Mouse (Mus musculus) liver, embryonic 16.5 days (tissue): ENCODE results near the gene Matk. TPM values are rescaled to one million over a fixed set of nuclear protein-coding genes. Genes with fewer than 3 reads are reported as not detected.

Source experiments
- ATAC-seq: fragments of 200-750 bp; cut with Nextera tagmentation; 2 replicates; pipeline ENCODE4 v1.8.0; 2017; ENCODE audit warnings: low read depth, mild to moderate bottlenecking, moderate number of reproducible peaks, moderate library complexity
- H3K27ac ChIP-seq: fragments of 300-500 bp; sonication (generic); 2 replicates; pipeline ENCODE4 v1.5.1; 2014; ENCODE audit warnings: mild to moderate bottlenecking, low read length
- H3K27me3 ChIP-seq: fragments of 300-500 bp; sonication (generic); 2 replicates; pipeline ENCODE4 v1.6.1; 2014; ENCODE audit warnings: low read depth, low read length, mixed read lengths; ENCODE audit not compliant: control insufficient read depth, insufficient read depth
- H3K36me3 ChIP-seq: fragments of 300-500 bp; sonication (generic); 2 replicates; pipeline ENCODE4 v1.6.1; 2014; ENCODE audit warnings: mild to moderate bottlenecking; ENCODE audit not compliant: control insufficient read depth, insufficient read depth
- H3K4me1 ChIP-seq: fragments of 300-500 bp; sonication (generic); 2 replicates; pipeline ENCODE4 v1.6.1; 2014; ENCODE audit warnings: low read depth, low read length, mixed read lengths; ENCODE audit not compliant: control insufficient read depth
- H3K4me2 ChIP-seq: fragments of 300-500 bp; sonication (generic); 2 replicates; pipeline ENCODE4 v1.6.1; 2014; ENCODE audit warnings: low read depth, low read length, mixed read lengths
- H3K4me3 ChIP-seq: fragments of 300-500 bp; sonication (generic); 2 replicates; pipeline ENCODE4 v1.5.1; 2014; ENCODE audit warnings: low read depth, mild to moderate bottlenecking, low read length
- H3K9ac ChIP-seq: fragments of 300-500 bp; sonication (generic); 2 replicates; pipeline ENCODE4 v1.6.1; 2014; ENCODE audit warnings: low read depth, low read length
- H3K9me3 ChIP-seq: fragments of 300-500 bp; sonication (generic); replicated peaks from 2 replicates; pipeline ENCODE4 v1.6.1; 2016; ENCODE audit warnings: low read length; ENCODE audit not compliant: control insufficient read depth
- WGBS: fragments of 180-500 bp; shearing (Covaris S2); extraction: QIAGEN DNeasy Blood & Tissue Kit; methylation state at CpG from one replicate; pipeline ENCODE4 v1.1.7; 2014; ENCODE audit not compliant: insufficient replicate concordance; 5-methylcytosine and 5-hydroxymethylcytosine counted together
- polyA plus RNA-seq: library from polyadenylated mRNA; unstranded; fragments of >200 nt; fragmentation: Nextera tagmentation; extraction: Ambion mirVana; gene quantifications from 2 replicates; pipeline ENCODE4 v1.2.1, GENCODE M21; 2015

Gene Matk
- polyA plus RNA-seq, 1 experiment from 2014 or later, result 1.8 TPM

DNA sequence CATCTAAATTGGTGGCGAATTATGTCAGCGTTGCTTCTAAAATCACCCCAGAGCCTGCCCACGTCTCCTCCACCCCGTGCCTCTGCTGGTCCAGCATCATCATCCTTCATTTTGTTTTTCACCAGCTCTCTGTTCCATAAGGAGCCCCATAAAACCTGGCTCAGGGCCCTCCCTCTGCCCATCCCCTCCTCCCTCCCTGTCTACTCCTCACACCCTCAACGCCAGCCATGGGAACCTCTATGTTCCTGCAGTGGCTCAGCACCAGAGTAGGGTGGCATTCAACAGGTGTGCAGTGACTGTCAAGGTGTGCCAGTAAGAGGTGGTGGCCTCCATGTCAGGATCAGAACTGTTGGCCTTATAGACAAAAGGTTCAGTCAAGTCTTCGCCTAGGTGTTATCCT lies 42.5 kb downstream of the Matk start:
- WGBS, result 72% methylated on average over 6 of the region's 6 CpGs
- Histone ChIP-seq H3K4me2 (no peak overlapping the region), H3K4me1 (peaks cover 84% of the 10 kb centered on the region), H3K36me3 (no peaks in the 10 kb centered on the region), H3K4me3 (no peak overlapping the region), H3K9ac (no peak overlapping the region), H3K27me3 (no peaks in the 10 kb centered on the region), H3K27ac (no peak overlapping the region), H3K9me3 (no peaks in the 10 kb centered on the region)
- ATAC-seq, result no peak

DNA sequence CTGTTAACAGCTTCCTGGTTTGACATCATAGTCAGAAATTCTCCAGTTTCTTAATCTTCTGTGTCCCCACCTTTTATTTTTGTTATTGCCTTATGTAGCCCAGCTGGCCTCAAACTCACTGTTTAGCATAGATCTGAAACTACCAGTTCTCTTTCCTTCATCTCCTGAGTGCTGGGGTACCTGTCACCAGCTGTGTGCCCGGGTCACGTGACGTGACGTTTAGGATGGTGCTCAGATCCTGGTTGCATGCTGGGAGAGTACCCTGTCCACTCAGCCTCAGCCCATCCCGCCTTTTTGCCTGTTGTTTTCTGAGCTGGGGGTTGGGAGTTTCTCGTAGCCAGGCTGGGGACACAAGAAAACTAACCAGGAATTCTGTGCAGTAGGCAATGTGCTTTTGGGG lies 44.5 kb downstream of the Matk start:
- Histone ChIP-seq H3K4me3 (no peak overlapping the region), H3K36me3 (no peaks in the 10 kb centered on the region), H3K27ac (peak overlapping the region; percentile 90), H3K4me1 (peaks cover 89% of the 10 kb centered on the region), H3K9me3 (no peaks in the 10 kb centered on the region), H3K4me2 (0 out of 2 replicates have a peak overlapping the region, but pooled peaks have one; percentile 18), H3K27me3 (no peaks in the 10 kb centered on the region), H3K9ac (peak overlapping the region; percentile 40; the same call in 1 of the 2 replicates)
- no peak for ATAC-seq
- 57% methylated on average over 6 of the region's 6 CpGs for WGBS

DNA sequence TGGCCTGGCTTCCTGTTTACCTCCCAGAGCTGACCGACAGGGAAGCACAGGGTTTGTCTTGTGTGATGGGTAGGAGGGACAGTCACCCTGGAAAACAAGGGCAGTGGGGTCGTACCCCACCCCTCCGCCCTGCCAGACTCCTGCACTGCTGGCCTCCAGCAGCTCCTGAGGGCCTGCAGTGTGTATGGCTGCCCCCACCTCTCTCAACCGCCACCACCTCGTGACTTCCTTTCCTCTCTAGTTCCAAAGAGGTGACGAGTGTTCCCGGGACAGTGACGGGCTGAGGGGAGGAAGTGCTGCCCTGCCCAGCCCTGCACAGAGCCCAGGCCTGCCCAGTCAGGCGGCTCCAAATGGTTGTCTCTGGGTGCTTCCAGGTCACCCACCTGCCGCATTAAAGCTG lies 45.1 kb downstream of the Matk start:
- H3K27ac ChIP-seq, result peak overlapping the region; percentile 90
- 22% methylated on average over 10 of the region's 10 CpGs for WGBS
- H3K27me3 ChIP-seq, result no peaks in the 10 kb centered on the region
- H3K36me3 ChIP-seq, result no peaks in the 10 kb centered on the region
- ATAC-seq, result peak; percentile 25
- H3K9me3 ChIP-seq, result no peaks in the 10 kb centered on the region
- H3K4me2 ChIP-seq, result peak overlapping the region; percentile 18; the same call in 1 of the 2 replicates
- peak overlapping the region; percentile 40 for H3K9ac ChIP-seq
- peaks cover 93% of the 10 kb centered on the region for H3K4me1 ChIP-seq
- no peak overlapping the region for H3K4me3 ChIP-seq

DNA sequence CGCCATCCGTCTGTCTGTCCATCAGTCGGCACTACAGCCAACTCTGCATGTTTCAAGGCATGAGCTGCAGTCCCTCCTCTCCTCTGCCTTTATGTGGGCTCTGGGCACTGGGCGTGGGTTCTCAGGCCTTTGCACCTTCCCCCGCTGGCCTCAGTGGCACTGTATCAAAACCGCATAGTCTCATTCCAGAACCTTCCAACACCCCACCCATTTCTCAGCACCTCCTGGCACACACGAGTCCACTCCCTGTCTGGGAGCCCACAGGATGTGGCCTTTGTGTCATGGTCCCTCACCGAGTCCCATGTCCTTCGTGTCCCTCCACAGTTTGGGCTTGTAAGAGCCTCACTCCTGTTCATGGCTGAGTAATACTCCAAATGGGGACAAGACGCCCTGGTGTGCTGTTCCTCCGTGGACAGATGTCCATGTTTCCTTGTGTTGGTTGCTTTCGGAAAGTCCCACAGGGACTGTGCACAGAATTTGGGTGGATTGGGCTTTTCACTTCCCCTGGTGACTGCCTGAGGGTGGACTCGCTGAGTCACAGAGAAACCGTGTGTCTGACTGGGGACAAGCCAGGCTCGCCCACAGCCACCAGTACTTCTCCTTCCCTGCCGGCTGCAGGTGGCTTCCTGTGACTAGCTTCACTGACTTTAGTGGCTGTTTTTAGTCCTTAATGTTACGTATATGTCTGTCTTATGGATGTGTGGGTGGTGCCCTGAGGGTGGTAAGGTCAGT lies 45.8 kb downstream of the Matk start:
- Histone ChIP-seq H3K27me3 (no peaks in the 10 kb centered on the region), H3K9ac (peak overlapping the region; percentile 5; the same call in 1 of the 2 replicates), H3K4me2 (no peak overlapping the region), H3K4me1 (peaks cover 97% of the 10 kb centered on the region), H3K27ac (peak overlapping the region; percentile 90), H3K4me3 (no peak overlapping the region), H3K36me3 (no peaks in the 10 kb centered on the region), H3K9me3 (no peaks in the 10 kb centered on the region)
- WGBS, result 68% methylated on average over 17 of the region's 17 CpGs
- ATAC-seq, result no peak

DNA sequence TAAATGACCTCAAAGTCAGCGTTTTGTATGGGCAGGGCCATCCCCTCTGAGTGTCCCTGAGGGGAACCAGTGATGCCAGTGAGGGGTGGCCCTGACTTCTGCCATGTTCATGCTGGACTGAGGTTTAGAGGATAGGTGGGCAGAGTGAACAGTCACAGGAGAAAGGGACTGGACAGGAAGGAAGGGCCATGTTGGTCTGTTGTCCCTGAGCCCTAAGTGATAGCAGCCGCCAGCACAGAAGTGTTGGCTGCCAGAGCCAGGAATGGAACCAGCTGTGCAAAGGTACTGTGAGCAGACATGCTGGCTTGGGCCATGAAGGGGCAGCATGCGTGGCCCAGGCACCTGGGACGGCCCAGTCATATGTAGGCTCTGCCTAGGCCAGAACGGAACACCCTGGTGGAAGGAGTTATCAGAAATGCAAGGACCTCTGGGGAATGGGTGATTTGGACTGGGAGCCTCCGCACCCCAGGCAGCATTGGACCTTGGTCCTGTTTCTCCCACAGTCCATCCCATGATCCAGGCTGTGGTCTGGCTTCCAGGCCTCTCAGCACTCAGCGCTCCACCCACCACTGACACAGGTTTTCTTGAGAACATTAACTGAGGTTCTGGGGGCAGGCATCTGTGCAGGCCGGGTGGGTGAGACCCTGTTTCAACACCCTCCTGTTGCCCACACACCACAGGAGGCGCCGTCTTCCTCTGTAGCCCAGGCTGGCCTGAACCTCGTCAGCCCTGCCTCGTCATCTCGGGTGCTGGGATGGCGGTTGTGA lies 47.0 kb downstream of the Matk start:
- H3K4me3 ChIP-seq, result no peak overlapping the region
- peak overlapping the region; percentile 18 for H3K4me2 ChIP-seq
- H3K27me3 ChIP-seq, result no peaks in the 10 kb centered on the region
- H3K4me1 ChIP-seq, result peaks cover 96% of the 10 kb centered on the region
- WGBS, result 62% methylated on average over 14 of the region's 14 CpGs
- H3K9me3 ChIP-seq, result no peaks in the 10 kb centered on the region
- H3K9ac ChIP-seq, result peak overlapping the region; percentile 25; the same call in 1 of the 2 replicates
- peak; percentile 10; the same call in 1 of the 2 replicates for ATAC-seq
- H3K27ac ChIP-seq, result peak overlapping the region; percentile 90
- no peaks in the 10 kb centered on the region for H3K36me3 ChIP-seq

DNA sequence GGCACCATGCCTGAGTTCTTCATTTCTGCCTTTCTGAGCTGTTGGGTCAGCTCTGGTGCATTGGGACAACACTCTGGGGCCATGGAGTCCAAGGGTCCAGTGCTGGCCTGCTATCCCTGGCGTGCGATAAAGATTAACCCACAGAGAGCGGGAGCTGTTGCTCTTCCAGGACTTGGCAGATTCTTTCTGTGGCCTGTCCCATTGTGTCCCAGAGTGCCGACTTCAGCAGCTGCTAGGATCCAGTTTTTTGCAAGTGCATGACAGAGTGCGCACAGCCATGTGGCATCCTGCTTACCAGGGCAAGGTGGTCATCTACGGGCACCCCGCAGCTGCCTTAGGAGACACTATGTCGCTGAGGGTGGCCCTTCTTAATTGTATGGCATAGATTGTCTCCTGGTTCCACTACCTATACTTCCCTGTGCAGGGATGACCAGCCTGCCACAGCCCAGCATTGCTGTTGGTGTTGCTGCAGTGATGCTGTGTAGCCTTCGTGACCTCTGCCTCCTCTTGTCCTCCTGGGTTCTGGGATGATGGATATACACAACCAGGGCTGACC lies 47.7 kb downstream of the Matk start:
- peak; percentile 66 for ATAC-seq
- H3K27me3 ChIP-seq, result no peaks in the 10 kb centered on the region

DNA sequence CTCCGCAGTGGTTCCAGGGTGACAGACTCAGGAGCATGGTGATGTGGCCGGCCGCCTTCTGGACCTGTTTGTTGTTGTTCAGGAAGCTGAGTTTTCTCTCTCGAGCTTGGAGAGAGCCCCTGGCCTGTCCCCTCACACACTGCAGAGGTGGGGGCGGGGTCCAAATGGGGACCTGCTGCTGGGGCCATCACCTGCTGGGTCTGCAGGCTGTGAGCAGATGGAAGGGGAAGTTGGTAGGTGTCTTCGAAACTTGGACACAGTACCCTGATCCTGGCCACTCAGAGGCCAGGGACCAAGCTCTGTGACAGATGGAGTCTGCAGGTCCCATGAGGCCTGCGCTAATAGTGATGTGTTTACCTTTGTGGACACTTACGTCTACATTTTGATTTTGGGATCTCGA lies 48.6 kb downstream of the Matk start:
- H3K36me3 ChIP-seq, result peaks cover 7% of the 10 kb centered on the region
- peaks cover 85% of the 10 kb centered on the region for H3K4me1 ChIP-seq
- no peak for ATAC-seq
- no peak overlapping the region for H3K4me3 ChIP-seq
- 64% methylated on average over 9 of the region's 9 CpGs for WGBS
- H3K27me3 ChIP-seq, result no peaks in the 10 kb centered on the region
- no peak overlapping the region for H3K4me2 ChIP-seq
- H3K27ac ChIP-seq, result peak overlapping the region; percentile 45
- no peak overlapping the region for H3K9ac ChIP-seq
- H3K9me3 ChIP-seq, result no peaks in the 10 kb centered on the region

More for the DNA sequence above, 47.7 kb downstream of the Matk start:
- WGBS, result 72% methylated on average over 9 of the region's 9 CpGs
- peak overlapping the region; percentile 90 for H3K27ac ChIP-seq
- no peak overlapping the region for H3K4me3 ChIP-seq
- no peaks in the 10 kb centered on the region for H3K9me3 ChIP-seq
- H3K4me2 ChIP-seq, result peak overlapping the region; percentile 18
- peaks cover 94% of the 10 kb centered on the region for H3K4me1 ChIP-seq
- H3K9ac ChIP-seq, result no peak overlapping the region
- no peaks in the 10 kb centered on the region for H3K36me3 ChIP-seq

DNA sequence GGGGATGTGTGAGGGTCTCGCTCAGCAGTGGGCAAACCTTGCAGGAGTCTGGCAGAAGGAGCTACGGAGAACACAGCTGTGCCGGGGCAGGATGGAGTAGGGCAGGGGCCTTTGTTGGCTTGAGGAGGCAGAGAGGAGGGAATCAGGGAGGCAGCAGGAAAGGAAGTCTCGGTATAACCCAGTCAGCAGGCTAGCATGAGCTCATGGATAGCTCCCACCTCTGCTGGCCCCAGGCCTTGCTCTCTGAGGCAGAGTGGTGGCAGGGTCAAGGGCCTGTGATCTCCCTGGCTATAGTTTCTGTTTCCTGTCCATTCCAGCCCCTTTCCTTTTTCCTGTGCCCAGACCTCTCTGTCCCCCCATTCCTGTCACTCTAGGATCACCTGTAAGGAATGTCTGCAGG lies 49.6 kb downstream of the Matk start:
- Histone ChIP-seq H3K4me2 (peak overlapping the region; percentile 24; the same call in 1 of the 2 replicates), H3K9me3 (no peaks in the 10 kb centered on the region), H3K27me3 (no peaks in the 10 kb centered on the region), H3K36me3 (peaks cover 11% of the 10 kb centered on the region), H3K4me1 (peaks cover 77% of the 10 kb centered on the region), H3K9ac (peak overlapping the region; percentile 24; the same call in 1 of the 2 replicates), H3K27ac (peak overlapping the region; percentile 4; the same call in 1 of the 2 replicates), H3K4me3 (no peak overlapping the region)
- ATAC-seq, result no peak
- 67% methylated on average over 4 of the region's 4 CpGs for WGBS
